Mouse (Mus musculus) heart, embryonic 15.5 days (tissue): Measurements from ENCODE around the gene Clvs2. TPM values are rescaled to one million over a fixed set of nuclear protein-coding genes. Genes with fewer than 3 reads are reported as not detected.
A peak's percentile ranks its signal among the peaks of the same experiment; 100 is the strongest.

Experiments
- ATAC-seq: fragments of 200-750 bp; cut with Nextera tagmentation; replicated peaks from 2 replicates; pipeline ENCODE4 v1.8.0; 2017; ENCODE audit warnings: low read depth, moderate TSS enrichment; ENCODE audit not compliant: insufficient number of reproducible peaks, insufficient read depth, low FRiP score
- H3K27ac ChIP-seq: fragments of 300-500 bp; sonication (generic); 2 replicates; pipeline ENCODE4 v1.5.1; 2015; ENCODE audit warnings: mild to moderate bottlenecking, inconsistent platforms
- H3K27me3 ChIP-seq: fragments of 300-500 bp; sonication (generic); 2 replicates; pipeline ENCODE4 v1.6.1; 2015; ENCODE audit warnings: inconsistent platforms
- H3K36me3 ChIP-seq: fragments of 300-500 bp; sonication (generic); 2 replicates; pipeline ENCODE4 v1.6.1; 2015; ENCODE audit warnings: mild to moderate bottlenecking, inconsistent platforms
- H3K4me1 ChIP-seq: fragments of 300-500 bp; sonication (generic); replicated peaks from 2 replicates; pipeline ENCODE4 v1.6.1; 2015; ENCODE audit warnings: inconsistent platforms
- H3K4me2 ChIP-seq: fragments of 300-500 bp; sonication (generic); 2 replicates; pipeline ENCODE4 v1.6.1; 2015; ENCODE audit warnings: inconsistent platforms, mild to moderate bottlenecking, moderate library complexity
- H3K4me3 ChIP-seq: fragments of 300-500 bp; sonication (generic); 2 replicates; pipeline ENCODE4 v1.5.1; 2015; ENCODE audit warnings: mild to moderate bottlenecking, inconsistent platforms
- H3K9ac ChIP-seq: fragments of 300-500 bp; sonication (generic); 2 replicates; pipeline ENCODE4 v1.6.1; 2015; ENCODE audit warnings: mild to moderate bottlenecking, inconsistent platforms
- H3K9me3 ChIP-seq: fragments of 300-500 bp; sonication (generic); replicated peaks from 2 replicates; pipeline ENCODE4 v1.6.1; 2016; ENCODE audit warnings: inconsistent platforms
- WGBS: fragments of 180-500 bp; shearing (Covaris S2); methylation state at CpG from one replicate; pipeline ENCODE4 v1.1.7; 2015; ENCODE audit warnings: mixed read lengths; 5-methylcytosine and 5-hydroxymethylcytosine counted together
- polyA plus RNA-seq: library from polyadenylated mRNA; unstranded; fragments of >200 nt; fragmentation: Nextera tagmentation; extraction: Ambion mirVana; gene quantifications from 2 replicates; pipeline ENCODE4 v1.2.1, GENCODE M21; 2015

The Clvs2 gene
- 0.27 TPM in 1 of 2 replicates, not detected in the other for polyA plus RNA-seq

- H3K27ac ChIP-seq: no peak within 1 kb of the TSS
- peak within 1 kb of the TSS; percentile 76 for H3K4me2 ChIP-seq
- peaks cover 8% of the 10 kb centered on the region for H3K4me1 ChIP-seq
- no peaks in the 10 kb centered on the region for H3K36me3 ChIP-seq
- peaks cover 9% of the 10 kb centered on the region for H3K27me3 ChIP-seq
- H3K9me3 ChIP-seq: no peaks in the 10 kb centered on the region
- 0 out of 2 replicates have a peak within 1 kb of the TSS, but pooled peaks have one; percentile 6 for H3K9ac ChIP-seq
- WGBS: 2% methylated on average over 37 of the region's 37 CpGs
- H3K4me3 ChIP-seq: peak within 1 kb of the TSS; percentile 45
- no peak for ATAC-seq
Measured at GRCm38 (mm10) chr10:33624131-33624879, at the start of gene Clvs2. Gene Clvs2 (minus strand): TSS chr10:33624769.

- H3K4me2 ChIP-seq: no peak overlapping the region
- no peak overlapping the region for H3K27ac ChIP-seq
- H3K9me3 ChIP-seq: no peaks in the 10 kb centered on the region
- no peak overlapping the region for H3K9ac ChIP-seq
- H3K27me3 ChIP-seq: no peaks in the 10 kb centered on the region
- H3K4me3 ChIP-seq: no peak overlapping the region
- ATAC-seq: no peak
- no peaks in the 10 kb centered on the region for H3K36me3 ChIP-seq
- H3K4me1 ChIP-seq: no peaks in the 10 kb centered on the region
Measured at GRCm38 (mm10) chr10:33653142-33653541, 28.6 kb upstream of the Clvs2 start.

- Histone ChIP-seq H3K4me1 (peaks cover 8% of the 10 kb centered on the region), H3K27ac (no peak overlapping the region), H3K9me3 (no peaks in the 10 kb centered on the region), H3K4me2 (peak overlapping the region; percentile 76), H3K9ac (no peak overlapping the region), H3K4me3 (0 out of 2 replicates have a peak overlapping the region, but pooled peaks have one; percentile 45), H3K36me3 (no peaks in the 10 kb centered on the region), H3K27me3 (peaks cover 9% of the 10 kb centered on the region)
- 15% methylated on average over 6 of the region's 6 CpGs for WGBS
- ATAC-seq: no peak
Measured at GRCm38 (mm10) chr10:33623577-33623991, 985 bp downstream of the Clvs2 start.

- no peaks in the 10 kb centered on the region for H3K36me3 ChIP-seq
- peaks cover 9% of the 10 kb centered on the region for H3K27me3 ChIP-seq
- 83% methylated on average over 8 of the region's 8 CpGs for WGBS
- no peak for ATAC-seq
- peaks cover 8% of the 10 kb centered on the region for H3K4me1 ChIP-seq
- no peak overlapping the region for H3K27ac ChIP-seq
- H3K4me3 ChIP-seq: no peak overlapping the region
- no peaks in the 10 kb centered on the region for H3K9me3 ChIP-seq
- no peak overlapping the region for H3K9ac ChIP-seq
- no peak overlapping the region for H3K4me2 ChIP-seq
Measured at GRCm38 (mm10) chr10:33622700-33623099, 1.9 kb downstream of the Clvs2 start.

GRCm38 (mm10) chr10:33616207-33616606 lies 8.4 kb downstream of the Clvs2 start:
- H3K9me3 ChIP-seq: no peaks in the 10 kb centered on the region
- ATAC-seq: no peak
- H3K4me2 ChIP-seq: no peak overlapping the region
- no peak overlapping the region for H3K27ac ChIP-seq
- no peak overlapping the region for H3K4me3 ChIP-seq
- WGBS: 60% methylated on average over 2 of the region's 2 CpGs
- H3K9ac ChIP-seq: no peak overlapping the region
- H3K36me3 ChIP-seq: no peaks in the 10 kb centered on the region
- H3K4me1 ChIP-seq: no peaks in the 10 kb centered on the region
- no peaks in the 10 kb centered on the region for H3K27me3 ChIP-seq

- H3K4me2 ChIP-seq: no peak overlapping the region
- H3K27ac ChIP-seq: no peak overlapping the region
- no peaks in the 10 kb centered on the region for H3K9me3 ChIP-seq
- no peaks in the 10 kb centered on the region for H3K36me3 ChIP-seq
- H3K4me1 ChIP-seq: no peaks in the 10 kb centered on the region
- no peak overlapping the region for H3K9ac ChIP-seq
- ATAC-seq: no peak
- H3K27me3 ChIP-seq: no peaks in the 10 kb centered on the region
- no peak overlapping the region for H3K4me3 ChIP-seq
- WGBS: 93% methylated on average over 1 of the region's 1 CpGs
Measured at GRCm38 (mm10) chr10:33613197-33613596, 11.4 kb downstream of the Clvs2 start.

GRCm38 (mm10) chr10:33592732-33593131 lies 31.8 kb downstream of the Clvs2 start:
- no peak for ATAC-seq
- no peaks in the 10 kb centered on the region for H3K4me1 ChIP-seq

GRCm38 (mm10) chr10:33588800-33589199 lies 35.8 kb downstream of the Clvs2 start:
- no peak overlapping the region for H3K4me3 ChIP-seq
- H3K9ac ChIP-seq: no peak overlapping the region
- no peak overlapping the region for H3K27ac ChIP-seq
- H3K9me3 ChIP-seq: no peaks in the 10 kb centered on the region
- H3K4me1 ChIP-seq: no peaks in the 10 kb centered on the region
- no peaks in the 10 kb centered on the region for H3K36me3 ChIP-seq
- ATAC-seq: no peak
- H3K4me2 ChIP-seq: no peak overlapping the region
- H3K27me3 ChIP-seq: no peaks in the 10 kb centered on the region
- 72% methylated on average over 2 of the region's 2 CpGs for WGBS

More at GRCm38 (mm10) chr10:33592732-33593131, 31.8 kb downstream of the Clvs2 start:
- WGBS: 86% methylated on average over 16 of the region's 16 CpGs
- no peak overlapping the region for H3K27ac ChIP-seq
- no peak overlapping the region for H3K9ac ChIP-seq
- H3K36me3 ChIP-seq: no peaks in the 10 kb centered on the region
- H3K27me3 ChIP-seq: no peaks in the 10 kb centered on the region
- no peak overlapping the region for H3K4me2 ChIP-seq
- H3K4me3 ChIP-seq: no peak overlapping the region
- no peaks in the 10 kb centered on the region for H3K9me3 ChIP-seq

- H3K4me2 ChIP-seq: no peak overlapping the region
- no peaks in the 10 kb centered on the region for H3K27me3 ChIP-seq
- no peak overlapping the region for H3K9ac ChIP-seq
- ATAC-seq: no peak
- no peaks in the 10 kb centered on the region for H3K4me1 ChIP-seq
- no peak overlapping the region for H3K27ac ChIP-seq
- H3K36me3 ChIP-seq: no peaks in the 10 kb centered on the region
- 51% methylated on average over 2 of the region's 2 CpGs for WGBS
- no peaks in the 10 kb centered on the region for H3K9me3 ChIP-seq
- no peak overlapping the region for H3K4me3 ChIP-seq
Measured at GRCm38 (mm10) chr10:33587118-33587517, 37.5 kb downstream of the Clvs2 start.

- Histone ChIP-seq H3K9ac (no peak overlapping the region), H3K27ac (no peak overlapping the region), H3K4me2 (no peak overlapping the region), H3K27me3 (no peaks in the 10 kb centered on the region), H3K36me3 (no peaks in the 10 kb centered on the region), H3K9me3 (no peaks in the 10 kb centered on the region), H3K4me3 (no peak overlapping the region), H3K4me1 (no peaks in the 10 kb centered on the region)
- ATAC-seq: no peak
- WGBS: 34% methylated on average over 3 of the region's 3 CpGs
Measured at GRCm38 (mm10) chr10:33558081-33558480, 66.5 kb downstream of the Clvs2 start.

- no peaks in the 10 kb centered on the region for H3K36me3 ChIP-seq
- no peak overlapping the region for H3K4me2 ChIP-seq
- no peak overlapping the region for H3K27ac ChIP-seq
- no peaks in the 10 kb centered on the region for H3K4me1 ChIP-seq
- H3K9ac ChIP-seq: no peak overlapping the region
- 71% methylated on average over 4 of the region's 4 CpGs for WGBS
- no peaks in the 10 kb centered on the region for H3K9me3 ChIP-seq
- H3K27me3 ChIP-seq: no peaks in the 10 kb centered on the region
- H3K4me3 ChIP-seq: no peak overlapping the region
- no peak for ATAC-seq
Measured at GRCm38 (mm10) chr10:33540331-33540730, 84.2 kb downstream of the Clvs2 start.
